ENCODE assay signal across 21 mouse cellular contexts in genomic region chr9:94410546-94410945, GRCm38 (mm10).
DNase-seq lines count a peak whose midpoint lies in the region; ATAC-seq lines count a peak whose summit lies in the region.
"Had no signal": no experiment of that assay in that cellular context is flagged by ENCODE, and none has a peak within 500 bp of the region (broad histone marks: within the 10 kb centered on the region; RNA-seq: fewer than 3 reads in every experiment).

No protein-coding gene starts in this region.

- H3K4me2 ChIP-seq in hindbrain, embryonic 14.5 days (replicated peaks): no peak overlapping the region
- no peak overlapping the region for H3K4me2 ChIP-seq in forebrain, embryonic 12.5 days
- H3K4me2 ChIP-seq in hindbrain, embryonic 13.5 days: no peak overlapping the region
- no peak overlapping the region for H3K4me2 ChIP-seq in midbrain, embryonic 15.5 days
- H3K4me2 ChIP-seq: neural tube, embryonic 12.5 days had no signal

- no peak for DNase-seq in hindbrain, embryonic 10.5 days (ENCODE audit: low spot score)
- no peak for DNase-seq in hindbrain, embryonic 14.5 days (ENCODE audit: low spot score)
- no peak for DNase-seq in right cerebral cortex, adult 18-20 months
- DNase-seq: adrenal gland, postnatal 25 days; cerebellum, adult 11-12 months; gastrocnemius, postnatal 14 days; heart, adult 2 months; kidney, adult 8-10 months; kidney, postnatal 14 days; right cerebral cortex, postnatal 14 days; thymus, adult 18-20 months; thymus, postnatal 4 days had no signal

- no peak overlapping the region for H3K4me3 ChIP-seq in hindbrain, embryonic 10.5 days
- no peak overlapping the region for H3K4me3 ChIP-seq in hindbrain, embryonic 14.5 days (replicated peaks; ENCODE audit: low read length)
- no peak overlapping the region for H3K4me3 ChIP-seq in forebrain, embryonic 12.5 days (replicated peaks)
- H3K4me3 ChIP-seq in hindbrain, embryonic 13.5 days: no peak overlapping the region
- H3K4me3 ChIP-seq in midbrain, embryonic 15.5 days: no peak overlapping the region
- H3K4me3 ChIP-seq: erythroblast, embryonic 14.5 days; heart, adult 2 months; layer of hippocampus, adult 2 months; neural tube, embryonic 12.5 days had no signal

- ATAC-seq in hindbrain, embryonic 14.5 days (ENCODE audit: low FRiP score): no peak
- ATAC-seq in forebrain, embryonic 12.5 days (ENCODE audit: low FRiP score): peak; percentile 63; the same call in 1 of the 2 replicates
- peak; percentile 75; the same call in 1 of the 2 replicates for ATAC-seq in hindbrain, embryonic 13.5 days (ENCODE audit: low FRiP score)
- ATAC-seq in midbrain, embryonic 15.5 days (replicated peaks): peak; percentile 59; the same call in 1 of the 2 replicates
- ATAC-seq in megakaryocyte-erythroid progenitor cell, adult 5-6 weeks (replicated peaks; ENCODE audit: low FRiP score, low TSS enrichment, poor library complexity, severe bottlenecking): no peak

- peak overlapping the region; percentile 69 for H3K27ac ChIP-seq in hindbrain, embryonic 10.5 days
- no peak overlapping the region; the same call in 1 of the 2 replicates for H3K27ac ChIP-seq in hindbrain, embryonic 14.5 days
- H3K27ac ChIP-seq in forebrain, embryonic 12.5 days: peak overlapping the region; percentile 70
- H3K27ac ChIP-seq in hindbrain, embryonic 13.5 days: peak overlapping the region; percentile 40
- H3K27ac ChIP-seq in midbrain, embryonic 15.5 days: no peak overlapping the region
- H3K27ac ChIP-seq: heart, adult 2 months; layer of hippocampus, adult 2 months; liver, embryonic 14.5 days; neural tube, embryonic 12.5 days had no signal

- no peaks in the 10 kb centered on the region for H3K36me3 ChIP-seq in hindbrain, embryonic 10.5 days
- no peaks in the 10 kb centered on the region for H3K36me3 ChIP-seq in hindbrain, embryonic 14.5 days (replicated peaks; ENCODE audit: control insufficient read depth, insufficient read depth)
- no peaks in the 10 kb centered on the region for H3K36me3 ChIP-seq in forebrain, embryonic 12.5 days (replicated peaks)
- no peaks in the 10 kb centered on the region for H3K36me3 ChIP-seq in hindbrain, embryonic 13.5 days
- H3K36me3 ChIP-seq in midbrain, embryonic 15.5 days (replicated peaks): no peaks in the 10 kb centered on the region
- H3K36me3 ChIP-seq: neural tube, embryonic 12.5 days had no signal

- 78% methylated on average over 8 of the region's 8 CpGs for WGBS in hindbrain, embryonic 10.5 days
- 37% methylated on average over 8 of the region's 8 CpGs for WGBS in hindbrain, embryonic 14.5 days
- 45% methylated on average over 8 of the region's 8 CpGs for WGBS in forebrain, embryonic 12.5 days
- WGBS in hindbrain, embryonic 13.5 days: 49% methylated on average over 8 of the region's 8 CpGs
- 26% methylated on average over 8 of the region's 8 CpGs for WGBS in midbrain, embryonic 15.5 days

- H3K9ac ChIP-seq in hindbrain, embryonic 14.5 days: no peak overlapping the region
- H3K9ac ChIP-seq in forebrain, embryonic 12.5 days: no peak overlapping the region
- no peak overlapping the region for H3K9ac ChIP-seq in hindbrain, embryonic 13.5 days
- H3K9ac ChIP-seq in midbrain, embryonic 15.5 days: no peak overlapping the region
- H3K9ac ChIP-seq: liver, embryonic 14.5 days; neural tube, embryonic 12.5 days had no signal

- peaks cover 8% of the 10 kb centered on the region for H3K4me1 ChIP-seq in hindbrain, embryonic 10.5 days (replicated peaks)
- peaks cover 11% of the 10 kb centered on the region for H3K4me1 ChIP-seq in hindbrain, embryonic 14.5 days (replicated peaks; ENCODE audit: control insufficient read depth, insufficient read depth, low read length)
- peaks cover 12% of the 10 kb centered on the region; the same call in 1 of the 2 replicates for H3K4me1 ChIP-seq in forebrain, embryonic 12.5 days
- H3K4me1 ChIP-seq in hindbrain, embryonic 13.5 days (replicated peaks): peaks cover 20% of the 10 kb centered on the region
- no peaks in the 10 kb centered on the region for H3K4me1 ChIP-seq in midbrain, embryonic 15.5 days
- H3K4me1 ChIP-seq: neural tube, embryonic 12.5 days had no signal

- no peaks in the 10 kb centered on the region for H3K27me3 ChIP-seq in hindbrain, embryonic 10.5 days (ENCODE audit: insufficient read depth, poor library complexity, severe bottlenecking)
- no peaks in the 10 kb centered on the region for H3K27me3 ChIP-seq in hindbrain, embryonic 14.5 days (ENCODE audit: control insufficient read depth, insufficient read depth, low read length)
- H3K27me3 ChIP-seq in forebrain, embryonic 12.5 days: no peaks in the 10 kb centered on the region
- no peaks in the 10 kb centered on the region for H3K27me3 ChIP-seq in hindbrain, embryonic 13.5 days
- no peaks in the 10 kb centered on the region for H3K27me3 ChIP-seq in midbrain, embryonic 15.5 days (replicated peaks)
- H3K27me3 ChIP-seq: CH12.LX; neural tube, embryonic 12.5 days had no signal

- H3K9me3 ChIP-seq in hindbrain, embryonic 10.5 days: no peaks in the 10 kb centered on the region
- H3K9me3 ChIP-seq in hindbrain, embryonic 14.5 days (ENCODE audit: control insufficient read depth, low read length): no peaks in the 10 kb centered on the region
- no peaks in the 10 kb centered on the region for H3K9me3 ChIP-seq in forebrain, embryonic 12.5 days
- H3K9me3 ChIP-seq in hindbrain, embryonic 13.5 days: no peaks in the 10 kb centered on the region
- no peaks in the 10 kb centered on the region for H3K9me3 ChIP-seq in midbrain, embryonic 15.5 days
- H3K9me3 ChIP-seq: neural tube, embryonic 12.5 days had no signal

Comparison
In these comparisons a context has a peak if more than half of its experiments do, and no peak if none do; other contexts are left out.
1. H3K27ac ChIP-seq: peak in hindbrain, embryonic 10.5 days (single experiment), forebrain, embryonic 12.5 days (single experiment) and hindbrain, embryonic 13.5 days (single experiment); none in hindbrain, embryonic 14.5 days (single experiment) and midbrain, embryonic 15.5 days (single experiment).
2. ATAC-seq: peak in forebrain, embryonic 12.5 days (single experiment), hindbrain, embryonic 13.5 days (single experiment) and midbrain, embryonic 15.5 days (single experiment); none in hindbrain, embryonic 14.5 days (single experiment) and megakaryocyte-erythroid progenitor cell, adult 5-6 weeks (single experiment).